Mouse (Mus musculus) liver, embryonic 12.5 days (tissue): ENCODE measurements around the gene Gbe1. TPM values are rescaled to one million over a fixed set of nuclear protein-coding genes. Genes with fewer than 3 reads are reported as not detected.

ENCODE experiments used
- ATAC-seq: fragments of 200-750 bp; cut with Nextera tagmentation; 2 replicates; pipeline ENCODE4 v1.8.0; 2017; ENCODE audit warnings: moderate number of reproducible peaks, mild to moderate bottlenecking, moderate library complexity
- H3K27ac ChIP-seq: fragments of 300-500 bp; sonication (generic); 2 replicates; pipeline ENCODE4 v1.5.1; 2016; ENCODE audit warnings: mild to moderate bottlenecking
- H3K27me3 ChIP-seq: fragments of 300-500 bp; sonication (generic); replicated peaks from 2 replicates; pipeline ENCODE4 v1.6.1; 2016; ENCODE audit warnings: mild to moderate bottlenecking, moderate library complexity
- H3K36me3 ChIP-seq: fragments of 300-500 bp; sonication (generic); 2 replicates; pipeline ENCODE4 v1.6.1; 2016; ENCODE audit warnings: mild to moderate bottlenecking, moderate library complexity
- H3K4me1 ChIP-seq: fragments of 300-500 bp; sonication (generic); 2 replicates; pipeline ENCODE4 v1.6.1; 2016
- H3K4me2 ChIP-seq: fragments of 300-500 bp; sonication (generic); 2 replicates; pipeline ENCODE4 v1.6.1; 2016; ENCODE audit warnings: mild to moderate bottlenecking, moderate library complexity
- H3K4me3 ChIP-seq: fragments of 300-500 bp; sonication (generic); 2 replicates; pipeline ENCODE4 v1.5.1; 2016; ENCODE audit warnings: mild to moderate bottlenecking, moderate library complexity
- H3K9ac ChIP-seq: fragments of 300-500 bp; sonication (generic); 2 replicates; pipeline ENCODE4 v1.6.1; 2016; ENCODE audit warnings: mild to moderate bottlenecking, moderate library complexity
- H3K9me3 ChIP-seq: fragments of 300-500 bp; sonication (generic); replicated peaks from 2 replicates; pipeline ENCODE4 v1.6.1; 2016; ENCODE audit warnings: mild to moderate bottlenecking, moderate library complexity
- WGBS: fragments of 180-500 bp; shearing (Covaris S2); methylation state at CpG from one replicate; pipeline ENCODE4 v1.1.7; 2016; ENCODE audit not compliant: insufficient replicate concordance; 5-methylcytosine and 5-hydroxymethylcytosine counted together
- polyA plus RNA-seq: library from polyadenylated mRNA; unstranded; fragments of >200 nt; fragmentation: Nextera tagmentation; extraction: Ambion mirVana; gene quantifications from 2 replicates; pipeline ENCODE4 v1.2.1, GENCODE M21; 2016

Gene Gbe1
- polyA plus RNA-seq, 1 experiment from 2014 or later: 7.5 TPM

DNA sequence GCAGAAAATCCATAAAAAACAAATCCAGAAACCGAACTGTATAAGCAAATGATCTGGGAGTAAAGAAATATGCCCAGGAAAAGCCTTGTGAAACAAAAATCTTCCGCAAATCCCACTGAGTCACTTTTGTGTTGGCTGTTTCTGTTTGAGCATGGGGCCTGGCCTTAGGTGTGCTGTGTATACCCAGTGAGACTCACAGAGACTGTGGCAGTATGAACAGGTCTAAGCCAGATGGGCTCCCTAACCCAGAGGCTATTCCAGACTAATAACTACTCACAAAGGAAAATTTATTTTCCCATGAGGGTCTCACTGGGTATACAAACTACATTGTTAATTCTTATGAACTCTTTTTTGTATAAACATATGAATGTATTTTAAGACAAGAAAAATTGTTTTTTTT lies 67.3 kb downstream of the Gbe1 start:
- Histone ChIP-seq H3K4me2 (no peak overlapping the region), H3K27me3 (no peaks in the 10 kb centered on the region), H3K9ac (no peak overlapping the region), H3K9me3 (no peaks in the 10 kb centered on the region), H3K4me3 (no peak overlapping the region), H3K4me1 (no peaks in the 10 kb centered on the region), H3K36me3 (no peaks in the 10 kb centered on the region), H3K27ac (no peak overlapping the region)
- 88% methylated on average over 2 of the region's 2 CpGs for WGBS
- no peak for ATAC-seq

DNA sequence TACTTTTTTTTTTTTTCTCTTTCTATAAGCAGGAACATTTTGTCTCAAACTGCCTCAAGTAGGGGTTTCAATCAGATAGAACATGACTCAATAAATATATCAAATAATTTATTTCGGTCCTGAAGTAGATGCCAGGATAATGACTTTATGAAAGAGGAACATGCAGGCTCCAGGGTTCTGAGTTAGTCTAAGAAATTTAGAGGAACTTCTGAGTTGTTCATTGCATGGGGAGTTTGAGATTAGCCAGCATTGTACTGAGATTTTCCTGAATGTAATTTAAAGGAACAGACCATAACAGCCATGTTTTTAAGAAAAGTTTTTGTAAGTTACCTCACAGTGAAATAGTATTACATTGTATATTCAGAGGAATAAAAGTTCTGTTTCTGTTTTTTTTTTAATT lies 71.7 kb downstream of the Gbe1 start:
- Histone ChIP-seq H3K9ac (no peak overlapping the region), H3K27me3 (no peaks in the 10 kb centered on the region), H3K36me3 (no peaks in the 10 kb centered on the region), H3K4me2 (no peak overlapping the region), H3K27ac (no peak overlapping the region), H3K9me3 (no peaks in the 10 kb centered on the region), H3K4me1 (no peaks in the 10 kb centered on the region), H3K4me3 (no peak overlapping the region)
- ATAC-seq: no peak
- 70% methylated on average over 1 of the region's 1 CpGs for WGBS

GRCm38 (mm10) chr16:70387385-70387784 lies 73.6 kb downstream of the Gbe1 start:
- no peak overlapping the region for H3K4me3 ChIP-seq
- H3K4me2 ChIP-seq: no peak overlapping the region
- H3K27me3 ChIP-seq: no peaks in the 10 kb centered on the region
- no peak for ATAC-seq
- no peak overlapping the region for H3K27ac ChIP-seq
- no peaks in the 10 kb centered on the region for H3K36me3 ChIP-seq
- 84% methylated on average over 2 of the region's 2 CpGs for WGBS
- H3K9ac ChIP-seq: no peak overlapping the region
- no peaks in the 10 kb centered on the region for H3K9me3 ChIP-seq
- no peaks in the 10 kb centered on the region for H3K4me1 ChIP-seq

- Histone ChIP-seq H3K9ac (no peak overlapping the region), H3K27ac (no peak overlapping the region), H3K9me3 (no peaks in the 10 kb centered on the region), H3K36me3 (no peaks in the 10 kb centered on the region), H3K4me2 (no peak overlapping the region), H3K4me1 (no peaks in the 10 kb centered on the region), H3K4me3 (no peak overlapping the region), H3K27me3 (no peaks in the 10 kb centered on the region)
- ATAC-seq: no peak
- 70% methylated on average over 3 of the region's 3 CpGs for WGBS
Measured at GRCm38 (mm10) chr16:70395276-70395675, 81.5 kb downstream of the Gbe1 start.

- H3K9ac ChIP-seq: no peak overlapping the region
- WGBS: 81% methylated on average over 2 of the region's 2 CpGs
Measured at GRCm38 (mm10) chr16:70407780-70408179, 94.0 kb downstream of the Gbe1 start.

DNA sequence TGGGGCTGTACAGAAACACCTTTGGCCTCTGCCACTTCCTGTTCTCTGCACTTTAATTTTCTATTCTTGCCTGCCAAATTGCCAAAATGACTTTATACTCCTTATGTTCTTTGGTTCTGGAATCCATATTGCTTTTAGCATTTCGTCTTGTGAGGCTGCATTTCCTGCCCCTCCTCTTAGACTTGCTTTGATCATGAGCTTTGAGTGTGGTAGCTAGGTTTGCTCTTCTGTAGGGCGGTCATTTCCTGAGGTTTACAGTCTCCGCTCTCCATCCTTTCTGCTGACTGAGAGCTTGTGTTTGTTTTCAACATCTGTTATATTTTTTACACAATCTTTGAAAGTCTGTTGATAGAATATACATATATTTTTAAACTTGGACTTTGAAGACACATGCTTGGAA lies 107.3 kb downstream of the Gbe1 start:
- no peak overlapping the region for H3K9ac ChIP-seq
- no peak for ATAC-seq
- WGBS: 64% methylated on average over 3 of the region's 3 CpGs
- H3K27ac ChIP-seq: no peak overlapping the region
- no peak overlapping the region for H3K4me2 ChIP-seq
- no peaks in the 10 kb centered on the region for H3K27me3 ChIP-seq
- no peaks in the 10 kb centered on the region for H3K9me3 ChIP-seq
- no peak overlapping the region for H3K4me3 ChIP-seq
- no peaks in the 10 kb centered on the region for H3K4me1 ChIP-seq
- no peaks in the 10 kb centered on the region for H3K36me3 ChIP-seq

More at GRCm38 (mm10) chr16:70407780-70408179, 94.0 kb downstream of the Gbe1 start:
- H3K27me3 ChIP-seq: no peaks in the 10 kb centered on the region
- H3K4me2 ChIP-seq: no peak overlapping the region
- H3K4me1 ChIP-seq: no peaks in the 10 kb centered on the region
- H3K4me3 ChIP-seq: no peak overlapping the region
- H3K36me3 ChIP-seq: no peaks in the 10 kb centered on the region
- no peak overlapping the region for H3K27ac ChIP-seq
- ATAC-seq: no peak
- no peaks in the 10 kb centered on the region for H3K9me3 ChIP-seq

GRCm38 (mm10) chr16:70449520-70449919 lies 135.8 kb downstream of the Gbe1 start:
- Histone ChIP-seq H3K4me2 (no peak overlapping the region), H3K9ac (no peak overlapping the region), H3K27ac (no peak overlapping the region), H3K4me1 (no peaks in the 10 kb centered on the region), H3K36me3 (no peaks in the 10 kb centered on the region), H3K4me3 (no peak overlapping the region), H3K9me3 (no peaks in the 10 kb centered on the region), H3K27me3 (no peaks in the 10 kb centered on the region)
- no peak for ATAC-seq
- WGBS: 67% methylated on average over 6 of the region's 6 CpGs

DNA sequence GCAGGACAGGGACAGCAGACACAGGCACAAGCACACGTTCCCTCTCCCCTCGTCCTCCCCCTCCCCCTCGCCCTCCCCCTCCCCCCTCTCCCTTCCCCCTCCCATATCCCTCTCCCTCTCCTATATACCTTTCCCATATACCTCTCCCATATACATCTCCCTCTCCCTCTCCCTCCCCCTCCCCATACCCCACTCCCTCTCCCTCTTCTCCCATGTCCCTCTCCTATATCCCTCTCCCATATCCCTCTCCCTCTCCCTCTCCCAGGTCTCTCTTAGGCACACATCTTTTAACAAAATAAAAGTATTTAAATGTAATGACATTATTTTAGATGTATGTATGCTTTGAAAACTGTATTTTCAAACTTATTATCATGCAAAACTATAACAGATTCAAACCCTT lies 161.8 kb downstream of the Gbe1 start:
- Histone ChIP-seq H3K27me3 (no peaks in the 10 kb centered on the region), H3K36me3 (no peaks in the 10 kb centered on the region), H3K9ac (no peak overlapping the region), H3K4me3 (no peak overlapping the region), H3K4me2 (no peak overlapping the region), H3K27ac (no peak overlapping the region), H3K9me3 (no peaks in the 10 kb centered on the region), H3K4me1 (no peaks in the 10 kb centered on the region)
- 44% methylated on average over 3 of the region's 3 CpGs for WGBS
- no peak for ATAC-seq

- Histone ChIP-seq H3K27ac (no peak overlapping the region), H3K4me1 (no peaks in the 10 kb centered on the region), H3K27me3 (no peaks in the 10 kb centered on the region), H3K9me3 (no peaks in the 10 kb centered on the region), H3K36me3 (no peaks in the 10 kb centered on the region), H3K9ac (no peak overlapping the region), H3K4me2 (no peak overlapping the region), H3K4me3 (no peak overlapping the region)
- ATAC-seq: no peak
- 69% methylated on average over 4 of the region's 4 CpGs for WGBS
Measured at GRCm38 (mm10) chr16:70476161-70476560, 162.4 kb downstream of the Gbe1 start.

DNA sequence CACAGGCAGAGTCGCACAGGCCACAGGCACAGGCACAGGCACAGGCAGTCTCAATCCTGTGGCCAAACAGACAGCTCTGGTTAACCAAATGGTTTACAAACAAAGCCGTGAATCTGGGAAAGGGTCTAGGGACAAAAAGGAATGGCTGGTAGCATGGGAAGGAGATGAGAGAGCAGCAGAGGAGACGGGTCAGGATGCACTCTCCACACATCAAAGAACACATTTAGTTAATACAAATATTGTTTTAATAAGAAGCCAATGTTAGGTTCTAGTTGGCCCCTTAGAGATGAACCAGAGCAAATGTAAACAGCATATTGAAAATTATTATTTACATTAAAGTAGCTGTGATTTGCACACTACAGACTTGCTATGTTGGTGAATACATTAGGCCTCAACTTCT lies 166.7 kb downstream of the Gbe1 start:
- H3K27me3 ChIP-seq: no peaks in the 10 kb centered on the region
- no peak overlapping the region for H3K4me3 ChIP-seq
- no peak for ATAC-seq
- 78% methylated on average over 3 of the region's 3 CpGs for WGBS
- no peaks in the 10 kb centered on the region for H3K36me3 ChIP-seq
- H3K27ac ChIP-seq: no peak overlapping the region
- no peak overlapping the region for H3K9ac ChIP-seq
- H3K9me3 ChIP-seq: no peaks in the 10 kb centered on the region
- H3K4me1 ChIP-seq: no peaks in the 10 kb centered on the region
- H3K4me2 ChIP-seq: no peak overlapping the region

GRCm38 (mm10) chr16:70506457-70506856 lies 192.7 kb downstream of the Gbe1 start:
- no peaks in the 10 kb centered on the region for H3K36me3 ChIP-seq
- no peaks in the 10 kb centered on the region for H3K27me3 ChIP-seq
- H3K4me2 ChIP-seq: no peak overlapping the region
- no peak overlapping the region for H3K4me3 ChIP-seq
- no peak overlapping the region for H3K9ac ChIP-seq
- WGBS: 21% methylated on average over 1 of the region's 1 CpGs
- no peaks in the 10 kb centered on the region for H3K9me3 ChIP-seq
- H3K27ac ChIP-seq: no peak overlapping the region
- no peaks in the 10 kb centered on the region for H3K4me1 ChIP-seq
- no peak for ATAC-seq

DNA sequence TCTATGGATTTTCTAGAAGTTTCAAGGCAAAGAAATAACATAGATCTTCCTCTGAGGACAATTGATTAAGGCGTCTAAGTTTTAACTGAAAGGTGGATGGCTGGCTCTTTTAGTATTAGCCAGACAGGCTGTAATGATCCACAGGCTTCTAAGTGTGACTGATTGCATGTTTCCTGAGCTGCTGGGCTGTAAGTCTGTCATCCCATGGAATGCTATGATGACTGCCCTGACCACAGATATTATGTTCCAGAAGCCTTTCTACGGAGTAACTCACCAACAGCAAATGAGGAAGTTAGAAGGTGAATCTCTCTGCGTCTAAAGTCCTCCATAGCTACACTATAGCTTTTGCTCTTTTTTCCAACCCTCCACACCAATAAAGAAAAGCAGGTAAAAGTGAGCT lies 197.2 kb downstream of the Gbe1 start:
- Histone ChIP-seq H3K9ac (no peak overlapping the region), H3K4me3 (no peak overlapping the region), H3K9me3 (no peaks in the 10 kb centered on the region), H3K4me1 (no peaks in the 10 kb centered on the region), H3K27ac (no peak overlapping the region), H3K4me2 (no peak overlapping the region), H3K27me3 (no peaks in the 10 kb centered on the region), H3K36me3 (no peaks in the 10 kb centered on the region)
- ATAC-seq: no peak
- 58% methylated on average over 3 of the region's 3 CpGs for WGBS

- H3K9me3 ChIP-seq: no peaks in the 10 kb centered on the region
- no peak overlapping the region for H3K9ac ChIP-seq
- H3K4me3 ChIP-seq: no peak overlapping the region
- no peaks in the 10 kb centered on the region for H3K4me1 ChIP-seq
- no peak overlapping the region for H3K4me2 ChIP-seq
- H3K27ac ChIP-seq: no peak overlapping the region
- no peaks in the 10 kb centered on the region for H3K27me3 ChIP-seq
- H3K36me3 ChIP-seq: no peaks in the 10 kb centered on the region
- WGBS: 57% methylated on average over 2 of the region's 2 CpGs
- no peak for ATAC-seq
Measured at GRCm38 (mm10) chr16:70522861-70523260, 209.1 kb downstream of the Gbe1 start.
